Mouse (Mus musculus): ENCODE measurements at regions not wholly inside any gene's neighbourhood (a gene's known extent, or its start where the extent isn't known, plus 50 kb on each side); places are given as distances from the start of the nearest gene placed in this dataset.

- Histone ChIP-seq H3K36me3 (ENCODE audit: control insufficient read depth, insufficient read depth, low read length) (no peaks in the 10 kb centered on the region), H3K4me1 (replicated peaks; ENCODE audit: control insufficient read depth, insufficient read depth, low read length) (no peaks in the 10 kb centered on the region), H3K4me2 (replicated peaks; ENCODE audit: low read depth, low read length) (no peak overlapping the region), H3K4me3 (ENCODE audit: low read depth, low read length) (no peak overlapping the region), H3K9ac (ENCODE audit: low read depth, low read length) (no peak overlapping the region), H3K9me3 (ENCODE audit: control insufficient read depth, low read length) (no peaks in the 10 kb centered on the region), H3K27me3 (ENCODE audit: control insufficient read depth, insufficient read depth, low read length) (no peaks in the 10 kb centered on the region), H3K27ac (ENCODE audit: low read depth, low read length) (no peak overlapping the region)
- DNase-seq (ENCODE audit: low spot score) (no peak), ATAC-seq (ENCODE audit: low FRiP score) (no peak)
- WGBS = 87% methylated on average over 1 of the region's 1 CpGs
Observed at GRCm38 (mm10) chr3:117038928-117039300, 70.1 kb upstream of the Palmd start.

GRCm38 (mm10) chr3:117038280-117038927, 69.6 kb upstream of the Palmd start:
- Histone ChIP-seq H3K9ac (ENCODE audit: low read depth, low read length) (no peak overlapping the region), H3K4me2 (replicated peaks; ENCODE audit: low read depth, low read length) (no peak overlapping the region), H3K4me1 (replicated peaks; ENCODE audit: control insufficient read depth, insufficient read depth, low read length) (no peaks in the 10 kb centered on the region), H3K36me3 (ENCODE audit: control insufficient read depth, insufficient read depth, low read length) (no peaks in the 10 kb centered on the region), H3K27ac (ENCODE audit: low read depth, low read length) (no peak overlapping the region), H3K27me3 (ENCODE audit: control insufficient read depth, insufficient read depth, low read length) (no peaks in the 10 kb centered on the region), H3K4me3 (ENCODE audit: low read depth, low read length) (no peak overlapping the region), H3K9me3 (ENCODE audit: control insufficient read depth, low read length) (no peaks in the 10 kb centered on the region)
- 78% methylated on average over 4 of the region's 4 CpGs for WGBS
- DNase-seq (ENCODE audit: low spot score) (no peak), ATAC-seq (ENCODE audit: low FRiP score) (no peak)

Measured in hindbrain, embryonic 11.5 days (tissue).